Mouse (Mus musculus): ENCODE data around the gene Dimt1. TPM values are rescaled to one million over a fixed set of nuclear protein-coding genes. Genes with fewer than 3 reads are reported as not detected.
"Not testable (repeated sequence)": the region's sequence is repeated elsewhere in the genome, so short reads cannot be mapped to it uniquely, and the experiment has no call there.

Gene Dimt1
- polyA plus RNA-seq, 1 experiment from 2014 or later, result 44.3 TPM

DNA sequence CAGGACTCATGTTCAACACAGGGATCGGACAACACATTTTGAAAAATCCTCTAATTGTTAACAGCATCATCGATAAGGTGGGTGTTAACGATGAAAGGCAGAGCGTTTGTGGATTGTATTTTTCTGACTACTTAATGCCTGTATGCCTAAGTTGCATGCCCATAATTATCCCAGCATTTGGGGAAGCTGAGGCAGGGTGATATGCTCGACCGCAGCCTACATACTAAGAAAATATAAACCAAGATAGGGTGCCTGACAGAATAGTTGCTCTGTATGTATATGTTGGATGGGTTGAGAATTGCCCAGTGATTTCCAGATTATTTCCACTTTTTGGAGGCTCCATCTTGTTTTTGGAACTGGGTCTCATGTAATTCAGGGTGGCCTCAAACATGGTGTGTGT lies 656 bp downstream of the Dimt1 start:
- Histone ChIP-seq H3K9ac (ENCODE audit: low read length) (peak overlapping the region; percentile 86), H3K27me3 (ENCODE audit: control insufficient read depth, insufficient read depth, low read length) (no peaks in the 10 kb centered on the region), H3K4me3 (ENCODE audit: low read depth, low read length) (peak overlapping the region; percentile 88), H3K4me1 (ENCODE audit: control insufficient read depth, insufficient read depth, low read length) (peaks cover 11% of the 10 kb centered on the region), H3K36me3 (ENCODE audit: control insufficient read depth, insufficient read depth, low read length) (no peaks in the 10 kb centered on the region), H3K9me3 (ENCODE audit: control insufficient read depth, low read length) (no peaks in the 10 kb centered on the region), H3K4me2 (peak overlapping the region; percentile 71), H3K27ac (ENCODE audit: low read depth, low read length) (no peak overlapping the region)
- DNase-seq (ENCODE audit: low spot score, missing footprints) (no peak), ATAC-seq (ENCODE audit: low FRiP score) (no peak)
- 5% methylated on average over 6 of the region's 6 CpGs for WGBS

DNA sequence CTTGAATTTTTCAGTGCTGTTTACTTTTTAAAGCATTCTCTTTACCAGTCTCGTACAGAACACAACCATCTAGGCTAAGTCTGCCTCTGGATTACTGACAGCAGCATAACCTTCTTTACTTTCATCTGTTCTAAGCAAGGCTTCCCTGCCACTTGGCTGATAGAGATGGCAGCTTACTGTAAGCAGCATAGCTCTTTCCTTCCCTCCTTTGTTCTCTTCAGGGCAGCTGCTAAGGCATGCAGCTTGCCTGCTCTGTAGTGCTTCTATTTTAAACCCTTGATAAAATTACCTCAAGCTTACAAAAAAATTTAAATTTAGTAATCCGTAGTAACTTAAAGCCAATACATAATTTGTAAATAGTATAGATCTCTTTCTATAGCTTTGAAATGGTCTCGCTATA lies 8.0 kb downstream of the Dimt1 start:
- H3K36me3 ChIP-seq (ENCODE audit: control insufficient read depth, insufficient read depth, low read length), result peaks cover 4% of the 10 kb centered on the region; the same call in 1 of the 2 replicates
- 92% methylated on average over 3 of the region's 3 CpGs for WGBS

DNA sequence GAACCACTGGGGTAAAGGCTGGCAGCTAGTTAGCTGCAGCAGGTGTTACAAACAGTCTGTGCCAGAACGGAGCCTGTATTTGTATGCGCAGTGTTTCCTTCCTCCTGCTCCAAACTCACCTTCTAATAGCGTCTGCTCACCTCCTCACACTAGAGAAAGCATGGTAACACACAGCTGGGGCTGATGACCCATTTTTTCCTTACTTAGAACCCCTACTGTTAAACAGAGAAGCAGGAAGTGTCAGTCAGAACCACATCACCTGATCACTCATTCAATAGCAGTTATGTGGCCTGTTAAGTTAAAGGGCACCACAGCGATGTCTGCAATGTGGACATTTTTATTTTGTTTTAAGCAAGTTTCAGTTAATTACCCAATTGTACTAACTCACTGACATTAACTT lies 10.6 kb downstream of the Dimt1 start:
- H3K4me1 ChIP-seq (ENCODE audit: control insufficient read depth, insufficient read depth, low read length), result no peaks in the 10 kb centered on the region
- peaks cover 4% of the 10 kb centered on the region; the same call in 1 of the 2 replicates for H3K36me3 ChIP-seq (ENCODE audit: control insufficient read depth, insufficient read depth, low read length)
- no peak for ATAC-seq (ENCODE audit: low FRiP score)
- H3K27ac ChIP-seq (ENCODE audit: low read depth, low read length), result no peak overlapping the region
- no peak overlapping the region for H3K4me3 ChIP-seq (ENCODE audit: low read depth, low read length)
- H3K9ac ChIP-seq (ENCODE audit: low read length), result no peak overlapping the region
- H3K4me2 ChIP-seq, result no peak overlapping the region
- H3K9me3 ChIP-seq (ENCODE audit: control insufficient read depth, low read length), result no peaks in the 10 kb centered on the region
- DNase-seq (ENCODE audit: low spot score, missing footprints), result no peak
- no peaks in the 10 kb centered on the region for H3K27me3 ChIP-seq (ENCODE audit: control insufficient read depth, insufficient read depth, low read length)
- 91% methylated on average over 4 of the region's 4 CpGs for WGBS

More for the DNA sequence above, 8.0 kb downstream of the Dimt1 start:
- no peak overlapping the region for H3K4me2 ChIP-seq
- no peak overlapping the region for H3K9ac ChIP-seq (ENCODE audit: low read length)
- no peaks in the 10 kb centered on the region for H3K4me1 ChIP-seq (ENCODE audit: control insufficient read depth, insufficient read depth, low read length)
- H3K27me3 ChIP-seq (ENCODE audit: control insufficient read depth, insufficient read depth, low read length), result no peaks in the 10 kb centered on the region
- ATAC-seq (ENCODE audit: low FRiP score) (no peak), DNase-seq (ENCODE audit: low spot score, missing footprints) (no peak)
- no peak overlapping the region for H3K4me3 ChIP-seq (ENCODE audit: low read depth, low read length)
- no peaks in the 10 kb centered on the region for H3K9me3 ChIP-seq (ENCODE audit: control insufficient read depth, low read length)
- no peak overlapping the region for H3K27ac ChIP-seq (ENCODE audit: low read depth, low read length)

DNA sequence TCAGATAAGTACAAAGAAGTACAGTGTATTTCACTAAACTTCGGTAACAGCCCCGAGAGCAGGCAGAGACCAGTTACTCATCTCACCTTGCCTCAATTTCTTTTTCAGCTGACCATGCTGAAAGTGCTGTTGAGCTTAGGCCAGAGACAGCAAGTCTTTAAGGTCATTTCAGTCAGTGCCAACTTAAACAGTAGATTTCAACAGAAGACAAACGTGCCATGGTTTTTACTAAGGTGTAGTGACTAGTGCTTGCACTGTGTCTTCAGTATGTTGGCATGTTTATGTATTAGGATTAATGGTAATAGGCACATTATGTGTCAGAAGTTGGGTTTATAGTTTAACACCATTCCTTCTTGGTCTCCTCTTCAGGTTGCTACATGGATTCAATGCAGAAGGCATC lies 11.4 kb downstream of the Dimt1 start:
- no peak for ATAC-seq (ENCODE audit: low FRiP score)
- 90% methylated on average over 3 of the region's 3 CpGs for WGBS
- H3K4me2 ChIP-seq, result no peak overlapping the region
- no peaks in the 10 kb centered on the region for H3K4me1 ChIP-seq (ENCODE audit: control insufficient read depth, insufficient read depth, low read length)
- H3K27me3 ChIP-seq (ENCODE audit: control insufficient read depth, insufficient read depth, low read length), result no peaks in the 10 kb centered on the region
- H3K4me3 ChIP-seq (ENCODE audit: low read depth, low read length), result no peak overlapping the region
- DNase-seq (ENCODE audit: low spot score, missing footprints), result no peak
- H3K9ac ChIP-seq (ENCODE audit: low read length), result no peak overlapping the region
- no peak overlapping the region for H3K27ac ChIP-seq (ENCODE audit: low read depth, low read length)
- H3K36me3 ChIP-seq (ENCODE audit: control insufficient read depth, insufficient read depth, low read length), result peaks cover 4% of the 10 kb centered on the region; the same call in 1 of the 2 replicates
- H3K9me3 ChIP-seq (ENCODE audit: control insufficient read depth, low read length), result no peaks in the 10 kb centered on the region

DNA sequence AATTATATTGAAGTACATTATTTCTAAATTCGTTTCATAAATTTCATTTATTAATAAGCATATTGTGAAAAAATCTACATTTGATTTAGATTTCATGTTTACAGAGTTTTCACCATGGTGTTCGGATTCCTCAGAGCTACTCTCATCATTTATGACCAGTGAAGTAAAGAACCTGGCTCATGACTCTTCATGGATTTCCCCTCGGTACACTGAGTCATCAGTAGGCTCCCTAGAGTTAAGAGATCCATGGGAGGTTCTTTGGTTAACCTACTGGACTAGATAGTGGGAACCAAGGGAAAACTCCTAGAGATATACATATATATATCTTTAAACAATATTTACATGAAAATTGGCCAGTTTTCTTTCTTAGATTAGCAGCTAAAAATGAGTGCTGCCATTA lies 13.6 kb downstream of the Dimt1 start:
- DNase-seq (ENCODE audit: low spot score, missing footprints), result no peak
- 91% methylated on average over 3 of the region's 3 CpGs for WGBS

DNA sequence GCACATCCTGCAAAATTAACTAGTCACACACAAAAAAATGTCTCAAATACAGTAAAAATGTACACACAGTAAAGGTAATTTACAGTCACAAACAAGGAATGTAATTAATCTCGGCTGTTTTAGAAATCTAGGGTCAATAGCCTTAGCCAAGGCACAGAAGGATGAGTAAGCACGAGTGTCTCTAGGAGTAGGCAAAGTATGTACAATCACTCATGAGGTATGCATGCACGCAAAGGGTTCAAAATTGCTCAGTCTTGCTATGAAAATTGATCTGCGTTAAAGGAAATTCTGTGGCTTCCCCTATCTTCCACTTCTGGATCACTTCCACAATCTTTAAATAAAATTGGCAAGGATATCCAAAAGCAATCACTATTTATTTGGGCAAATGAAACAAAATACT lies 14.6 kb downstream of the Dimt1 start:
- H3K36me3 ChIP-seq (ENCODE audit: control insufficient read depth, insufficient read depth, low read length), result peaks cover 4% of the 10 kb centered on the region; the same call in 1 of the 2 replicates
- no peak for ATAC-seq (ENCODE audit: low FRiP score)
- WGBS, result 98% methylated on average over 4 of the region's 4 CpGs

More for the DNA sequence above, 13.6 kb downstream of the Dimt1 start:
- Histone ChIP-seq H3K9me3 (ENCODE audit: control insufficient read depth, low read length) (no peaks in the 10 kb centered on the region), H3K27me3 (ENCODE audit: control insufficient read depth, insufficient read depth, low read length) (no peaks in the 10 kb centered on the region), H3K4me1 (ENCODE audit: control insufficient read depth, insufficient read depth, low read length) (no peaks in the 10 kb centered on the region), H3K27ac (ENCODE audit: low read depth, low read length) (no peak overlapping the region), H3K36me3 (ENCODE audit: control insufficient read depth, insufficient read depth, low read length) (peaks cover 4% of the 10 kb centered on the region; the same call in 1 of the 2 replicates), H3K4me2 (no peak overlapping the region), H3K4me3 (ENCODE audit: low read depth, low read length) (no peak overlapping the region), H3K9ac (ENCODE audit: low read length) (no peak overlapping the region)
- ATAC-seq (ENCODE audit: low FRiP score), result no peak

DNA sequence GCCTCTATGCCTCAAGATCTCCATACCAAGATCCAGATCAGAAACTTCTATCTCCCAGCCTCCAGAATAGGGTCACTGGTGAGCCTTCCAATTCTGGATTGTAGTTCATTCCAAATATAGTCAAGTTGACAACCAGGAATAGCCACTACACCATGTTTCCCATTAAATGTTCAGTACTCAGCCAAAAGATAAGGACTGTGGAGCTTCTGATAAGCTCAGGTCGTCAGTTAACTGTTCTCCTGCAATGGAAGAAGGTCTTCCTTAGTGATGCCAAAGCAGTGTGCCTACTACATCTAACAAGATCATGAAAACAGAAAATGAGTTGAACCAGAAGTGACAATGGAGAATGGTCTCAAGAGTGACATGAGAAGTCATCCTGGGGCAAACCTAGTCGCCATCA lies 50.0 kb downstream of the Dimt1 start:
- Histone ChIP-seq H3K4me1 (ENCODE audit: control insufficient read depth, insufficient read depth, low read length) (no peaks in the 10 kb centered on the region), H3K27me3 (ENCODE audit: control insufficient read depth, insufficient read depth, low read length) (no peaks in the 10 kb centered on the region), H3K27ac (ENCODE audit: low read depth, low read length) (no peak overlapping the region), H3K36me3 (ENCODE audit: control insufficient read depth, insufficient read depth, low read length) (0 out of 2 replicates have a peak, but pooled peaks cover 3% of the 10 kb centered on the region), H3K4me2 (no peak overlapping the region), H3K4me3 (ENCODE audit: low read depth, low read length) (no peak overlapping the region), H3K9me3 (ENCODE audit: control insufficient read depth, low read length) (no peaks in the 10 kb centered on the region), H3K9ac (ENCODE audit: low read length) (no peak overlapping the region)
- WGBS, result 91% methylated on average over 2 of the region's 2 CpGs
- no peak for ATAC-seq (ENCODE audit: low FRiP score)
- no peak for DNase-seq (ENCODE audit: low spot score, missing footprints)

More for the DNA sequence above, 14.6 kb downstream of the Dimt1 start:
- H3K4me2 ChIP-seq, result no peak overlapping the region
- H3K9ac ChIP-seq (ENCODE audit: low read length), result no peak overlapping the region
- H3K27ac ChIP-seq (ENCODE audit: low read depth, low read length), result no peak overlapping the region
- H3K4me3 ChIP-seq (ENCODE audit: low read depth, low read length), result no peak overlapping the region
- no peaks in the 10 kb centered on the region for H3K4me1 ChIP-seq (ENCODE audit: control insufficient read depth, insufficient read depth, low read length)
- H3K27me3 ChIP-seq (ENCODE audit: control insufficient read depth, insufficient read depth, low read length), result no peaks in the 10 kb centered on the region
- H3K9me3 ChIP-seq (ENCODE audit: control insufficient read depth, low read length), result no peaks in the 10 kb centered on the region
- no peak for DNase-seq (ENCODE audit: low spot score, missing footprints)

DNA sequence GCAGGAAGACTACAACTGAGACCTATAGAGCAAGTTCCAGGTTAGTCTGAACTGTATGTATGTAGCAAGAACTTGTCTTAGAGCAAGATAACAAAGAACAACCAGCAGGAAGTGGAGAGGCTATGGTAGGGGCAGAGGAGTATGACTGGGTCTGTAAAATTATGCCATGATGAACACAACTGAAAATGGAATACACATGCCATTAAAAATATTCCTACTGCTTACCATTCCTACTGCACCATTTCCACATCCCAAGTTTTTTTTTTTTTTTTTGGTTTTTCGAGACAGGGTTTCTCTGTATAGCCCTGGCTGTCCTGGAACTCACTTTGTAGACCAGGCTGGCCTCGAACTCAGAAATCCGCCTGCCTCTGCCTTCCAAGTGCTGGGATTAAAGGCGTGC lies 50.6 kb downstream of the Dimt1 start:
- H3K9me3 ChIP-seq (ENCODE audit: control insufficient read depth, low read length); H3K9ac ChIP-seq (ENCODE audit: low read length); H3K4me2 ChIP-seq; H3K4me1 ChIP-seq (ENCODE audit: control insufficient read depth, insufficient read depth, low read length); H3K4me3 ChIP-seq (ENCODE audit: low read depth, low read length); ATAC-seq (ENCODE audit: low FRiP score); H3K36me3 ChIP-seq (ENCODE audit: control insufficient read depth, insufficient read depth, low read length); H3K27ac ChIP-seq (ENCODE audit: low read depth, low read length); DNase-seq (ENCODE audit: low spot score, missing footprints); H3K27me3 ChIP-seq (ENCODE audit: control insufficient read depth, insufficient read depth, low read length): not testable (repeated sequence)
- 98% methylated on average over 4 of the region's 4 CpGs for WGBS

DNA sequence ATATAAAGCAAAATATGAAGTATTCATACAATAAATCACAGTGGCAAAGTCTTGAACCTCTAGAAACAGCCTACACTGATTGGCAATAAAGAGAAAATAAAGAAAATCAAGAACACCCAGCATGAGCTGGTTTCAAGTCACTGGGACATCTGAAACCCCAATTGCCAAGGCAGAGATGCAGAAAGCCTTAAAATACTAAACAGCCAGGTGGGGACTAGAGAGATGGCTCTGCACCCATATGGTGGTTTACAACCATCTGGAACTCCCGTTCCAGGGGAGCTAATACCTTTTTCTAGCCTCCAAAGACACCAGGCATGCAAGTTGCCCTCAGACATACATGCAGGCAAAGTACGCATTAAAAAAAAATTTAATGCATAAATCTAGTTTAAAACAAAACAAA lies 51.1 kb downstream of the Dimt1 start:
- no peaks in the 10 kb centered on the region for H3K27me3 ChIP-seq (ENCODE audit: control insufficient read depth, insufficient read depth, low read length)
- DNase-seq (ENCODE audit: low spot score, missing footprints) (no peak), ATAC-seq (ENCODE audit: low FRiP score) (no peak)
- H3K9me3 ChIP-seq (ENCODE audit: control insufficient read depth, low read length), result no peaks in the 10 kb centered on the region
- no peak overlapping the region for H3K27ac ChIP-seq (ENCODE audit: low read depth, low read length)
- 92% methylated on average over 2 of the region's 2 CpGs for WGBS
- H3K4me2 ChIP-seq, result no peak overlapping the region
- H3K36me3 ChIP-seq (ENCODE audit: control insufficient read depth, insufficient read depth, low read length), result no peaks in the 10 kb centered on the region
- H3K4me1 ChIP-seq (ENCODE audit: control insufficient read depth, insufficient read depth, low read length), result no peaks in the 10 kb centered on the region
- no peak overlapping the region for H3K4me3 ChIP-seq (ENCODE audit: low read depth, low read length)
- no peak overlapping the region for H3K9ac ChIP-seq (ENCODE audit: low read length)

DNA sequence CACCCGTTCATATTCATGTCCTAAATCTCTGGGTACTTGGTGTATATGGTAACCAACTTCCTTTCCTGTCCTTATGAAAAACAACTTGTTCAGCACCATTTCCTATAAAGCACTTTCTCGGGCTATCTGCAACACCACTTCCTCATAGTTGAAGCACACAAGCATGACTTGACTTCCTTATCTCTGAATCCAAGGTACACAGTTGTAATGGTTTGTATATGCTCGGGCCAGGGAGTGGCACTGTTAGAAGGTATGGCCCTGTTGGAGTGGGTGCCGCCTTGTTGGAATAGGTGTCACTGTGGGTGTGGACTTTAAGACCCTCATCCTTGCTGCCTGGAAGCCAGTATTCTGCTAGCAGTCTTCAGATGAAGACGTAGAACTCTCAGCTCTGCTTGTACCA lies 51.7 kb downstream of the Dimt1 start:
- Histone ChIP-seq H3K4me3 (ENCODE audit: low read depth, low read length) (no peak overlapping the region), H3K4me2 (no peak overlapping the region), H3K9ac (ENCODE audit: low read length) (no peak overlapping the region), H3K36me3 (ENCODE audit: control insufficient read depth, insufficient read depth, low read length) (no peaks in the 10 kb centered on the region), H3K27me3 (ENCODE audit: control insufficient read depth, insufficient read depth, low read length) (no peaks in the 10 kb centered on the region), H3K9me3 (ENCODE audit: control insufficient read depth, low read length) (no peaks in the 10 kb centered on the region), H3K4me1 (ENCODE audit: control insufficient read depth, insufficient read depth, low read length) (no peaks in the 10 kb centered on the region), H3K27ac (ENCODE audit: low read depth, low read length) (no peak overlapping the region)
- DNase-seq (ENCODE audit: low spot score, missing footprints), result no peak
- no peak for ATAC-seq (ENCODE audit: low FRiP score)
- WGBS, result 89% methylated on average over 5 of the region's 5 CpGs
